Mouse (Mus musculus): Measurements from ENCODE around the gene Arhgap25.

- TF ChIP-seq CTCF (IDR thresholded peaks at IDR 0.05; ENCODE audit: borderline replicate concordance, insufficient read depth, low read length) (no peak), POLR2A (IDR thresholded peaks at IDR 0.05; ENCODE audit: low read depth, low read length) (no peak)
These were observed 110.8 kb downstream of the Arhgap25 start for GRCm38 (mm10) chr6:87422304-87422703.

All from embryonic fibroblast, embryonic 13.5 days (primary cell).